Mouse (Mus musculus): ENCODE data around the gene Irf5. TPM values are rescaled to one million over a fixed set of nuclear protein-coding genes. Genes with fewer than 3 reads are reported as not detected.

Gene Irf5
- polyA plus RNA-seq, 1 experiment from 2014 or later, result 6.2 TPM

- H3K4me3 ChIP-seq, result peak overlapping the region; percentile 59
These were observed 19.6 kb upstream of the Irf5 start for GRCm38 (mm10) chr6:29506834-29507233.

GRCm38 (mm10) chr6:29507447-29508309 is 18.7 kb upstream of the Irf5 start, which contains the start of gene Kcp:
TSS of gene Kcp (minus strand) at chr6:29507952.
- no peak within 1 kb of the TSS for H3K27ac ChIP-seq
- H3K9ac ChIP-seq, result peak within 1 kb of the TSS; percentile 42
- H3K9me3 ChIP-seq, result no peaks in the 10 kb centered on the region

More at GRCm38 (mm10) chr6:29506834-29507233, 19.6 kb upstream of the Irf5 start:
- peaks cover 11% of the 10 kb centered on the region; the same call in 1 of the 2 replicates for H3K4me1 ChIP-seq
- H3K9me3 ChIP-seq, result no peaks in the 10 kb centered on the region
- ATAC-seq (ENCODE audit: borderline replicate concordance, extremely low read depth, low FRiP score, low TSS enrichment), result no peak
- no peaks in the 10 kb centered on the region for H3K36me3 ChIP-seq
- H3K27me3 ChIP-seq, result 0 out of 2 replicates have a peak, but pooled peaks cover 3% of the 10 kb centered on the region
- H3K4me2 ChIP-seq, result peak overlapping the region; percentile 87
- WGBS, result 22% methylated on average over 8 of the region's 8 CpGs
- H3K9ac ChIP-seq, result peak overlapping the region; percentile 42
- no peak overlapping the region for H3K27ac ChIP-seq

GRCm38 (mm10) chr6:29509086-29509485 is 17.3 kb upstream of the Irf5 start:
- Histone ChIP-seq H3K4me3 (no peak overlapping the region), H3K4me2 (no peak overlapping the region), H3K9me3 (no peaks in the 10 kb centered on the region), H3K27me3 (0 out of 2 replicates have a peak, but pooled peaks cover 3% of the 10 kb centered on the region), H3K9ac (no peak overlapping the region), H3K36me3 (no peaks in the 10 kb centered on the region), H3K27ac (0 out of 2 replicates have a peak overlapping the region, but pooled peaks have one; percentile 0), H3K4me1 (peaks cover 20% of the 10 kb centered on the region)
- ATAC-seq (ENCODE audit: borderline replicate concordance, extremely low read depth, low FRiP score, low TSS enrichment), result no peak
- WGBS, result 39% methylated on average over 2 of the region's 2 CpGs

More at GRCm38 (mm10) chr6:29507447-29508309, 18.7 kb upstream of the Irf5 start, which contains the start of gene Kcp:
- Histone ChIP-seq H3K4me1 (peaks cover 11% of the 10 kb centered on the region; the same call in 1 of the 2 replicates), H3K4me3 (peak within 1 kb of the TSS; percentile 59), H3K36me3 (no peaks in the 10 kb centered on the region), H3K27me3 (0 out of 2 replicates have a peak, but pooled peaks cover 3% of the 10 kb centered on the region), H3K4me2 (peak within 1 kb of the TSS; percentile 87)
- under 1% methylated on average over 43 of the region's 47 CpGs for WGBS
- ATAC-seq (ENCODE audit: borderline replicate concordance, extremely low read depth, low FRiP score, low TSS enrichment), result peak; percentile 66; the same call in 1 of the 2 replicates

GRCm38 (mm10) chr6:29513284-29513683 is 13.1 kb upstream of the Irf5 start:
- H3K4me1 ChIP-seq, result peaks cover 8% of the 10 kb centered on the region; the same call in 1 of the 2 replicates
- peak overlapping the region; percentile 46 for H3K4me2 ChIP-seq
- peak overlapping the region; percentile 9 for H3K4me3 ChIP-seq
- H3K9me3 ChIP-seq, result no peaks in the 10 kb centered on the region
- no peak overlapping the region for H3K9ac ChIP-seq
- peak; percentile 82 for ATAC-seq (ENCODE audit: borderline replicate concordance, extremely low read depth, low FRiP score, low TSS enrichment)
- WGBS, result 0% methylated on average over 11 of the region's 11 CpGs
- no peaks in the 10 kb centered on the region for H3K36me3 ChIP-seq
- H3K27me3 ChIP-seq, result no peaks in the 10 kb centered on the region
- peak overlapping the region; percentile 38 for H3K27ac ChIP-seq

GRCm38 (mm10) chr6:29517139-29517538 is 9.3 kb upstream of the Irf5 start:
- no peaks in the 10 kb centered on the region for H3K9me3 ChIP-seq
- H3K27ac ChIP-seq, result no peak overlapping the region
- no peak overlapping the region for H3K4me2 ChIP-seq
- WGBS, result 6% methylated on average over 5 of the region's 5 CpGs
- no peak for ATAC-seq (ENCODE audit: borderline replicate concordance, extremely low read depth, low FRiP score, low TSS enrichment)
- no peaks in the 10 kb centered on the region for H3K36me3 ChIP-seq
- no peaks in the 10 kb centered on the region for H3K27me3 ChIP-seq
- no peak overlapping the region for H3K4me3 ChIP-seq
- H3K4me1 ChIP-seq, result peaks cover 8% of the 10 kb centered on the region; the same call in 1 of the 2 replicates
- no peak overlapping the region for H3K9ac ChIP-seq

GRCm38 (mm10) chr6:29522626-29523300 is 3.7 kb upstream of the Irf5 start:
- no peak for ATAC-seq (ENCODE audit: borderline replicate concordance, extremely low read depth, low FRiP score, low TSS enrichment)
- no peak overlapping the region for H3K4me2 ChIP-seq
- no peak overlapping the region for H3K27ac ChIP-seq
- H3K36me3 ChIP-seq, result no peaks in the 10 kb centered on the region
- no peak overlapping the region for H3K9ac ChIP-seq
- H3K27me3 ChIP-seq, result peaks cover 27% of the 10 kb centered on the region
- no peaks in the 10 kb centered on the region for H3K9me3 ChIP-seq
- 57% methylated on average over 6 of the region's 6 CpGs for WGBS
- H3K4me1 ChIP-seq, result peaks cover 23% of the 10 kb centered on the region
- H3K4me3 ChIP-seq, result no peak overlapping the region

- no peak for ATAC-seq (ENCODE audit: borderline replicate concordance, extremely low read depth, low FRiP score, low TSS enrichment)
- WGBS, result 62% methylated on average over 12 of the region's 12 CpGs
- Histone ChIP-seq H3K4me1 (peaks cover 30% of the 10 kb centered on the region), H3K4me3 (no peak overlapping the region), H3K27me3 (peaks cover 34% of the 10 kb centered on the region), H3K4me2 (no peak overlapping the region), H3K36me3 (no peaks in the 10 kb centered on the region), H3K27ac (no peak overlapping the region), H3K9me3 (no peaks in the 10 kb centered on the region), H3K9ac (no peak overlapping the region)
These were observed 3.0 kb upstream of the Irf5 start for GRCm38 (mm10) chr6:29523301-29524033.

GRCm38 (mm10) chr6:29524034-29524489 is 2.4 kb upstream of the Irf5 start:
- Histone ChIP-seq H3K36me3 (no peaks in the 10 kb centered on the region), H3K27ac (no peak overlapping the region), H3K9ac (no peak overlapping the region), H3K4me3 (no peak overlapping the region), H3K4me2 (no peak overlapping the region), H3K27me3 (peaks cover 39% of the 10 kb centered on the region), H3K9me3 (no peaks in the 10 kb centered on the region), H3K4me1 (peaks cover 31% of the 10 kb centered on the region)
- 31% methylated on average over 6 of the region's 6 CpGs for WGBS
- ATAC-seq (ENCODE audit: borderline replicate concordance, extremely low read depth, low FRiP score, low TSS enrichment), result peak; percentile 36; the same call in 1 of the 2 replicates

- Histone ChIP-seq H3K9ac (no peak overlapping the region), H3K4me1 (peaks cover 34% of the 10 kb centered on the region), H3K4me3 (no peak overlapping the region), H3K36me3 (no peaks in the 10 kb centered on the region), H3K9me3 (no peaks in the 10 kb centered on the region), H3K27ac (no peak overlapping the region), H3K4me2 (no peak overlapping the region), H3K27me3 (peaks cover 51% of the 10 kb centered on the region)
- no peak for ATAC-seq (ENCODE audit: borderline replicate concordance, extremely low read depth, low FRiP score, low TSS enrichment)
- 75% methylated on average over 6 of the region's 6 CpGs for WGBS
These were observed 1.2 kb upstream of the Irf5 start for GRCm38 (mm10) chr6:29525256-29525655.

GRCm38 (mm10) chr6:29527361-29528164 is 1.1 kb downstream of the Irf5 start:
- ATAC-seq (ENCODE audit: borderline replicate concordance, extremely low read depth, low FRiP score, low TSS enrichment), result no peak
- Histone ChIP-seq H3K4me1 (peaks cover 34% of the 10 kb centered on the region), H3K9me3 (no peaks in the 10 kb centered on the region), H3K27me3 (peaks cover 53% of the 10 kb centered on the region), H3K4me2 (peak overlapping the region; percentile 99), H3K36me3 (no peaks in the 10 kb centered on the region), H3K27ac (no peak overlapping the region), H3K4me3 (peak overlapping the region; percentile 56), H3K9ac (no peak overlapping the region)
- WGBS, result 4% methylated on average over 34 of the region's 34 CpGs

GRCm38 (mm10) chr6:29528165-29528505 is 1.7 kb downstream of the Irf5 start:
- H3K4me2 ChIP-seq, result peak overlapping the region; percentile 99
- H3K27me3 ChIP-seq, result peaks cover 53% of the 10 kb centered on the region
- H3K9me3 ChIP-seq, result no peaks in the 10 kb centered on the region
- WGBS, result 14% methylated on average over 8 of the region's 8 CpGs
- H3K36me3 ChIP-seq, result no peaks in the 10 kb centered on the region
- peaks cover 34% of the 10 kb centered on the region for H3K4me1 ChIP-seq
- peak overlapping the region; percentile 56 for H3K4me3 ChIP-seq
- no peak overlapping the region for H3K9ac ChIP-seq
- no peak overlapping the region for H3K27ac ChIP-seq
- no peak for ATAC-seq (ENCODE audit: borderline replicate concordance, extremely low read depth, low FRiP score, low TSS enrichment)

Measured in lung, embryonic 15.5 days (tissue).